Mouse (Mus musculus): ENCODE measurements at regions not wholly inside any gene's neighbourhood (a gene's known extent, or its start where the extent isn't known, plus 50 kb on each side); places are given as distances from the start of the nearest gene placed in this dataset.
A peak's percentile ranks its signal among the peaks of the same experiment; 100 is the strongest.

- TF ChIP-seq POLR2A (IDR thresholded peaks at IDR 0.05; ENCODE audit: low read depth, low read length) (no peak), CTCF (IDR thresholded peaks at IDR 0.05; ENCODE audit: borderline replicate concordance, insufficient read depth, low read length) (no peak)
- no peak overlapping the region for H3K27ac ChIP-seq (ENCODE audit: insufficient read depth, low read length)
- no peak overlapping the region for H3K4me3 ChIP-seq (ENCODE audit: insufficient read depth, low read length)
- H3K4me1 ChIP-seq (ENCODE audit: control insufficient read depth, insufficient read depth, low read length): peaks cover 2% of the 10 kb centered on the region; the same call in 1 of the 2 replicates
Observed at GRCm38 (mm10) chr16:93191174-93191573, 365.2 kb upstream of the Runx1 start.

GRCm38 (mm10) chr16:93190301-93190700 lies 364.4 kb upstream of the Runx1 start:
- peaks cover 6% of the 10 kb centered on the region for H3K4me1 ChIP-seq (ENCODE audit: control insufficient read depth, insufficient read depth, low read length)
- TF ChIP-seq POLR2A (IDR thresholded peaks at IDR 0.05; ENCODE audit: low read depth, low read length): no peak
- TF ChIP-seq CTCF (IDR thresholded peaks at IDR 0.05; ENCODE audit: borderline replicate concordance, insufficient read depth, low read length): no peak
- H3K4me3 ChIP-seq (ENCODE audit: insufficient read depth, low read length): no peak overlapping the region
- 0 out of 2 replicates have a peak overlapping the region, but pooled peaks have one; percentile 89 for H3K27ac ChIP-seq (ENCODE audit: insufficient read depth, low read length)

GRCm38 (mm10) chr16:93189875-93190274 lies 363.9 kb upstream of the Runx1 start:
- H3K4me1 ChIP-seq (ENCODE audit: control insufficient read depth, insufficient read depth, low read length): peaks cover 6% of the 10 kb centered on the region
- 0 out of 2 replicates have a peak, but pooled peaks have one; percentile 13 for TF ChIP-seq POLR2A (IDR thresholded peaks at IDR 0.05; ENCODE audit: low read depth, low read length)
- TF ChIP-seq CTCF (IDR thresholded peaks at IDR 0.05; ENCODE audit: borderline replicate concordance, insufficient read depth, low read length): no peak
- H3K4me3 ChIP-seq (ENCODE audit: insufficient read depth, low read length): no peak overlapping the region
- H3K27ac ChIP-seq (ENCODE audit: insufficient read depth, low read length): peak overlapping the region; percentile 89

GRCm38 (mm10) chr16:93189412-93189811 lies 363.5 kb upstream of the Runx1 start:
- H3K4me3 ChIP-seq (ENCODE audit: insufficient read depth, low read length): no peak overlapping the region
- TF ChIP-seq CTCF (IDR thresholded peaks at IDR 0.05; ENCODE audit: borderline replicate concordance, insufficient read depth, low read length): no peak
- no peak for TF ChIP-seq POLR2A (IDR thresholded peaks at IDR 0.05; ENCODE audit: low read depth, low read length)
- H3K27ac ChIP-seq (ENCODE audit: insufficient read depth, low read length): peak overlapping the region; percentile 89
- peaks cover 6% of the 10 kb centered on the region for H3K4me1 ChIP-seq (ENCODE audit: control insufficient read depth, insufficient read depth, low read length)

- TF ChIP-seq POLR2A (IDR thresholded peaks at IDR 0.05; ENCODE audit: low read depth, low read length) (no peak), CTCF (IDR thresholded peaks at IDR 0.05; ENCODE audit: borderline replicate concordance, insufficient read depth, low read length) (no peak)
- H3K27ac ChIP-seq (ENCODE audit: insufficient read depth, low read length): peak overlapping the region; percentile 93
- H3K4me1 ChIP-seq (ENCODE audit: control insufficient read depth, insufficient read depth, low read length): peaks cover 13% of the 10 kb centered on the region
- H3K4me3 ChIP-seq (ENCODE audit: insufficient read depth, low read length): no peak overlapping the region
Observed at GRCm38 (mm10) chr16:93186554-93186953, 360.6 kb upstream of the Runx1 start.

- Histone ChIP-seq H3K27ac (ENCODE audit: insufficient read depth, low read length) (peak overlapping the region; percentile 98), H3K4me1 (ENCODE audit: control insufficient read depth, insufficient read depth, low read length) (peaks cover 13% of the 10 kb centered on the region), H3K4me3 (ENCODE audit: insufficient read depth, low read length) (no peak overlapping the region)
- TF ChIP-seq CTCF (IDR thresholded peaks at IDR 0.05; ENCODE audit: borderline replicate concordance, insufficient read depth, low read length): no peak
Observed at GRCm38 (mm10) chr16:93182656-93183055, 356.7 kb upstream of the Runx1 start.

- TF ChIP-seq CTCF (IDR thresholded peaks at IDR 0.05; ENCODE audit: borderline replicate concordance, insufficient read depth, low read length): no peak
- Histone ChIP-seq H3K4me3 (ENCODE audit: insufficient read depth, low read length) (no peak overlapping the region), H3K27ac (ENCODE audit: insufficient read depth, low read length) (no peak overlapping the region), H3K4me1 (ENCODE audit: control insufficient read depth, insufficient read depth, low read length) (peaks cover 11% of the 10 kb centered on the region)
Observed at GRCm38 (mm10) chr16:93181497-93181896, 355.5 kb upstream of the Runx1 start.

GRCm38 (mm10) chr16:93180213-93180612 lies 354.3 kb upstream of the Runx1 start:
- Histone ChIP-seq H3K27ac (ENCODE audit: insufficient read depth, low read length) (no peak overlapping the region), H3K4me1 (ENCODE audit: control insufficient read depth, insufficient read depth, low read length) (peaks cover 7% of the 10 kb centered on the region), H3K4me3 (ENCODE audit: insufficient read depth, low read length) (no peak overlapping the region)
- TF ChIP-seq POLR2A (IDR thresholded peaks at IDR 0.05; ENCODE audit: low read depth, low read length) (no peak), CTCF (IDR thresholded peaks at IDR 0.05; ENCODE audit: borderline replicate concordance, insufficient read depth, low read length) (no peak)

- TF ChIP-seq POLR2A (IDR thresholded peaks at IDR 0.05; ENCODE audit: low read depth, low read length) (no peak), CTCF (IDR thresholded peaks at IDR 0.05; ENCODE audit: borderline replicate concordance, insufficient read depth, low read length) (no peak)
- no peak overlapping the region for H3K27ac ChIP-seq (ENCODE audit: insufficient read depth, low read length)
- H3K4me1 ChIP-seq (ENCODE audit: control insufficient read depth, insufficient read depth, low read length): no peaks in the 10 kb centered on the region
- H3K4me3 ChIP-seq (ENCODE audit: insufficient read depth, low read length): no peak overlapping the region
Observed at GRCm38 (mm10) chr16:93166667-93167066, 340.7 kb upstream of the Runx1 start.

GRCm38 (mm10) chr16:93158526-93159226 lies 332.7 kb upstream of the Runx1 start:
- Histone ChIP-seq H3K4me3 (ENCODE audit: insufficient read depth, low read length) (no peak overlapping the region), H3K27ac (ENCODE audit: insufficient read depth, low read length) (no peak overlapping the region), H3K4me1 (ENCODE audit: control insufficient read depth, insufficient read depth, low read length) (no peaks in the 10 kb centered on the region)
- TF ChIP-seq CTCF (IDR thresholded peaks at IDR 0.05; ENCODE audit: borderline replicate concordance, insufficient read depth, low read length) (no peak), POLR2A (IDR thresholded peaks at IDR 0.05; ENCODE audit: low read depth, low read length) (no peak)

Measured in embryonic fibroblast, embryonic 13.5 days (primary cell).